Mouse (Mus musculus) forebrain, embryonic 15.5 days (tissue): ENCODE results near the gene Amot. TPM values are rescaled to one million over a fixed set of nuclear protein-coding genes. Genes with fewer than 3 reads are reported as not detected.

Experiments used
- ATAC-seq: fragments of 200-750 bp; cut with Nextera tagmentation; replicated peaks from 2 replicates; pipeline ENCODE4 v1.8.0; 2017; ENCODE audit warnings: mild to moderate bottlenecking, moderate TSS enrichment, moderate library complexity
- H3K27ac ChIP-seq: fragments of 300-500 bp; sonication (generic); replicated peaks from 2 replicates; pipeline ENCODE4 v1.5.1; 2015; ENCODE audit warnings: mild to moderate bottlenecking, inconsistent platforms
- H3K27me3 ChIP-seq: fragments of 300-500 bp; sonication (generic); 2 replicates; pipeline ENCODE4 v1.6.1; 2015; ENCODE audit warnings: inconsistent platforms
- H3K36me3 ChIP-seq: fragments of 300-500 bp; sonication (generic); 2 replicates; pipeline ENCODE4 v1.6.1; 2015; ENCODE audit warnings: mild to moderate bottlenecking, inconsistent platforms
- H3K4me1 ChIP-seq: fragments of 300-500 bp; sonication (generic); 2 replicates; pipeline ENCODE4 v1.6.1; 2015; ENCODE audit warnings: inconsistent platforms
- H3K4me2 ChIP-seq: fragments of 300-500 bp; sonication (generic); replicated peaks from 2 replicates; pipeline ENCODE4 v1.6.1; 2015; ENCODE audit warnings: mild to moderate bottlenecking, inconsistent platforms
- H3K4me3 ChIP-seq: fragments of 300-500 bp; sonication (generic); 2 replicates; pipeline ENCODE4 v1.5.1; 2015; ENCODE audit warnings: mild to moderate bottlenecking, inconsistent platforms
- H3K9ac ChIP-seq: fragments of 300-500 bp; sonication (generic); replicated peaks from 2 replicates; pipeline ENCODE4 v1.6.1; 2015; ENCODE audit warnings: mild to moderate bottlenecking, inconsistent platforms
- H3K9me3 ChIP-seq: fragments of 300-500 bp; sonication (generic); 2 replicates; pipeline ENCODE4 v1.6.1; 2016; ENCODE audit warnings: inconsistent platforms
- WGBS: fragments of 180-500 bp; shearing (Covaris S2); methylation state at CpG from one replicate; pipeline ENCODE4 v1.1.7; 2015; ENCODE audit warnings: mixed read lengths; 5-methylcytosine and 5-hydroxymethylcytosine counted together
- polyA plus RNA-seq: library from polyadenylated mRNA; unstranded; fragments of >200 nt; fragmentation: Nextera tagmentation; extraction: Ambion mirVana; gene quantifications from 2 replicates; pipeline ENCODE4 v1.2.1, GENCODE M21; 2015

The Amot gene
- polyA plus RNA-seq, 1 experiment from 2014 or later = 8.4 TPM

DNA sequence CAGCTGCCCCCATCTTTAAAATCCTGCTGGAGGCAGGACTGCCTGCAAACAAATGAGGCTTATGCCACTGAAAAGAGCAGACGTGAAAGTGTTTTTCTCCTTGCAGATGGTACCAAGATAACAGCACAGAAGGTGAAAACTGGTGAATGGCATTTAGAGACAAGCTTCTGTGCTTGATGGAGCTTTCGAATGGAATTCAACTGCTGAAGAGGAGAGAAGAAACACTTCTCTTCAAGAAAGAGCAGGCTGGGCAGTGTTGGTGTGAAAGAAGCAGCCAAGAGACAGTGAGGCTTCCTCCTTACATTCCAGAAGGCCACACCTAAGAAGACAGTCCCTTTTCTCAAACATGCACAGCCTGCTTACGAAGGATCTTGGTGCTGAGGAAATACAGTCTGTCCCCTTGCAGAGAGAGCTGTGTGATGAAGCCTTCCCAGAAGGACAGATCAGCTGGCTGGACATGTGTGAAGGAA, 27.2 kb downstream of the Amot start:
- H3K27ac ChIP-seq = peak overlapping the region; percentile 80
- ATAC-seq = peak; percentile 85
- 53% methylated on average over 3 of the region's 3 CpGs for WGBS

DNA sequence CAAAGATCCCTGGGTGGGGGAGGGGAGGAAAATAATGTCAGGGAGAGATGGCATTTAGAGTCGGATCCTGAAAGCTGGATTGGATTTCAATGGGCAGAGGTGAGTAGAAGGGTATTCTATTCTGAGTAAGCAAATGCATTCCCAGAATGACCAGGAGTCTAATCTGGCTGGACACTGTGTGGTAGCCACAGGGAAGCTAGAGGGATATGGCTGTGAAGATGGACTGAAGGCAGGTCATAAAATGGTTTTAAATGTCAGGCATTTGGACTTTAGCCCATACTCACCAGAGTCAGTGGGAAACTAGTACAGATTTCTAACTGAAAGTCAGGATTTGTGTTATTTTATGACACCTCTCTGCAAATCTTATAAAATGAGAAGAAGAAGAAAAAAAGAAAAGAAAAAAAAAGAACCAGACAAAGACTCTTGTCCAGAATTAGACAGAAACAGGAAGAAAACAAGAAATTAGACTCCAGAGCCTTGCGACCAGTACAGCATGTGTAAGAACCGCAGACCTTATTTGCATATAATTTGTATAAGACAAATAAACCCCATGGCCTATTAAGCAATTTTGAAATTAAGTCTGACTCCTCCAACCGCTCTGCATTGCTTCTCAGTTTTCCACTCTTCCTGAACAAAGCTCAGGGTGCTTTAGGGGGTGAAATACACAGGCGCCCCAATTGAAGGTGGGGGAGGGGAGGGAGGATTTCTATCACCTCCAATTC, 27.8 kb downstream of the Amot start:
- H3K27ac ChIP-seq = peak overlapping the region; percentile 80
- no peak overlapping the region for H3K9ac ChIP-seq
- no peak overlapping the region for H3K4me2 ChIP-seq
- peaks cover 10% of the 10 kb centered on the region; the same call in 1 of the 2 replicates for H3K4me1 ChIP-seq
- H3K4me3 ChIP-seq = no peak overlapping the region
- WGBS = 35% methylated on average over 5 of the region's 5 CpGs
- peak; percentile 72 for ATAC-seq
- no peaks in the 10 kb centered on the region for H3K27me3 ChIP-seq
- H3K9me3 ChIP-seq = no peaks in the 10 kb centered on the region
- H3K36me3 ChIP-seq = no peaks in the 10 kb centered on the region

More for the DNA sequence above, 27.2 kb downstream of the Amot start:
- Histone ChIP-seq H3K4me1 (peaks cover 10% of the 10 kb centered on the region; the same call in 1 of the 2 replicates), H3K36me3 (no peaks in the 10 kb centered on the region), H3K27me3 (no peaks in the 10 kb centered on the region), H3K9me3 (no peaks in the 10 kb centered on the region), H3K9ac (no peak overlapping the region), H3K4me3 (no peak overlapping the region), H3K4me2 (no peak overlapping the region)

DNA sequence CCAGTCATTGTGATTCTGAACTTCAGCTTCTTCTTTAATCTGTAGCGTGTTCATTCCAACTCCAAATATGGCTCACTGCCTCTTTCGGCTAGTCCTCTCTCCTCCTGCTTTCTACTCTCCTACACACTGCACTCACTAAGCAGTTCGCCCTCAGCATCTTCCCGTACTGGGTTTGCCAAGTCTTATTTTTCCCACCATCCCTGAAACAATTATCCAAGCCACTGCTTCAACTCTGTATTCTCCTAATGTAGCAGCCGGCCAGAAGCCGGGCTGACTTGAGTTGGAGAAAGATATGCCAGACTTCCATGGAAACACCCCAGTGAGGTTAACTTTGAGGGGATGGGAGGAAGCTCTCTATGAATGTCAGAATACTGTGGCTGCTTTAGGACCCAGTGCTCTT, 36.7 kb downstream of the Amot start:
- H3K4me2 ChIP-seq = no peak overlapping the region
- no peak overlapping the region for H3K4me3 ChIP-seq
- ATAC-seq = no peak
- no peak overlapping the region for H3K27ac ChIP-seq
- H3K4me1 ChIP-seq = no peaks in the 10 kb centered on the region
- no peaks in the 10 kb centered on the region for H3K27me3 ChIP-seq
- no peak overlapping the region for H3K9ac ChIP-seq
- H3K9me3 ChIP-seq = no peaks in the 10 kb centered on the region
- H3K36me3 ChIP-seq = no peaks in the 10 kb centered on the region
- 90% methylated on average over 6 of the region's 6 CpGs for WGBS

DNA sequence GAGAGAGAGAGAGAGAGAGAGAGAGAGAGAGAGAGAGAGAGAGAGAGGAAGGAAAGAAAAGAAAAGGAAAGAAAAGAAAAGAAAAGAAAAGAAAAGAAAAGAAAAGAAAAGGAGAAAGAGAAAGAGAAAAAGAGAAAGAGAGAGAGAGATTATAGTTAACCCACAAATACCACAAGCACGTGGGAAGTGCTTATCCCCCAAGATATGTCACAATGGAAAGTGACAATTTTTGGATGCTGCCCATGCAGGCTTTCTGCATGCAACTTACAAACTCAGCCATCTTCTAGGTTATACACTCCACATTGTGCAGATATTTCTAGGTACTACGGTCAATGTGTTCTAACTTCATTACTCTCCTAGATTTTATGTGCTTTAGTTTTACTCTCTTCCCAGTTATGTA, 41.5 kb downstream of the Amot start:
- Histone ChIP-seq H3K9me3 (no peaks in the 10 kb centered on the region), H3K9ac (no peak overlapping the region), H3K4me1 (no peaks in the 10 kb centered on the region), H3K4me3 (no peak overlapping the region), H3K4me2 (no peak overlapping the region), H3K27me3 (no peaks in the 10 kb centered on the region), H3K36me3 (no peaks in the 10 kb centered on the region), H3K27ac (no peak overlapping the region)
- ATAC-seq = no peak
- 76% methylated on average over 2 of the region's 2 CpGs for WGBS

DNA sequence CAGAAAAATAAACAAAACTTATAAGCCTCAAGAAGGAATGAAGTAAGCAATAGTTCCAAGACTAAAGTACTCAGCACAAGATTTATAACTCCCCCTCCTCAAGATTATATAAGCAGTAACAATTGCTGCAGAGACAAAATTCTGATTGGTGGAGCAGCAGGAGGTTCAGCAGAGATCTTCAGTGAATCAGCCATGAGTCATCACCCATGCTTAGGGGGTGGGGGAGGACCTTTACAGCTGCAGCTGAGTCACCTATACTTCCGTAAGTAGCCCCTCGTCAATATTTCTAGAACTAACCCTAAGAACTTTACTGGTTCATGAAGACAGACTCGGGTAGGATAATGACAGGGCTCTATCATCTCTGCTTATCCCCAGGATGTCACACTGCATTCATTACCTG, 43.6 kb downstream of the Amot start:
- Histone ChIP-seq H3K4me1 (no peaks in the 10 kb centered on the region), H3K4me3 (no peak overlapping the region), H3K36me3 (no peaks in the 10 kb centered on the region), H3K9me3 (no peaks in the 10 kb centered on the region), H3K4me2 (no peak overlapping the region), H3K9ac (no peak overlapping the region), H3K27me3 (no peaks in the 10 kb centered on the region), H3K27ac (no peak overlapping the region)
- ATAC-seq = no peak
- 88% methylated on average over 3 of the region's 3 CpGs for WGBS

DNA sequence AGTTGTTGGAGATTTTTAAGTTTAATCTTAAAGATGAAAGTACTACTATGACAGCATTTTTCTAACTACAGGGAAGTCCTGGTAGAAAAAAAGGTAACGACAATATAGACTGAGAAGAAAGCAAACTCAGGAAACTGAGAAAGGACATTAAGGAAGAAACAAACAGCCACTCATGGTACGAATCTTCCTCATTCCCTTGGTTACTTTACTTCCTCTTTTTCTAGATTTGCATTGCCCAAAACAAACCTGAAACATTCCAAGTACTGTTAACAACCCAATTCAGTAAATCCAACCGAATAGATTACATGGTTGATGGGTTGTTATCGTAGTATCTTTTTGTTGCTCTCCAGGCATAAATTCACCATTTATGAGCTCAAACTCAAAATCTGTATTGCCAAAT, 48.7 kb downstream of the Amot start:
- Histone ChIP-seq H3K4me3 (no peak overlapping the region), H3K4me2 (no peak overlapping the region), H3K9ac (no peak overlapping the region), H3K27me3 (no peaks in the 10 kb centered on the region), H3K4me1 (no peaks in the 10 kb centered on the region), H3K9me3 (no peaks in the 10 kb centered on the region), H3K27ac (no peak overlapping the region), H3K36me3 (no peaks in the 10 kb centered on the region)
- 86% methylated on average over 4 of the region's 4 CpGs for WGBS
- no peak for ATAC-seq

DNA sequence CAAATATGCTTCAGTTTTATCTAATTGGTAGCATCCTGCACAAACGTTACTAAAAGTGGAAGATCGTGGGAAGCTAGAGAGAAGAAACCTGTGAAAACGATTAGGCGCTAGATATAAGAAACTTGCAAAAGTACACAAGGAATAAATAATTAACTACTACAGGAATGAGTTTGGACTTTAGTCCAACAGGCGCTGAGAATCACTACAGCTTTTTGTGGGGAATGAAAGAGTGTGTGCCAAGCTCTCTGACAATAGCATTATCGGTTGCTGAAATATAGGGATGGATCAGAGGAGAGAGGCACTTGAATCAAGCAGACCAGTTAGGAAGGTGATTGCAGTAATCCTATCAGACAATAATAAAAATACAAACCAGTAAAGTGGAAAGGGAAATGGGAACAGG, 49.4 kb downstream of the Amot start:
- no peak overlapping the region for H3K4me3 ChIP-seq
- WGBS = 86% methylated on average over 6 of the region's 6 CpGs
- no peak overlapping the region for H3K9ac ChIP-seq
- ATAC-seq = no peak
- H3K9me3 ChIP-seq = no peaks in the 10 kb centered on the region
- no peak overlapping the region for H3K27ac ChIP-seq
- no peaks in the 10 kb centered on the region for H3K27me3 ChIP-seq
- H3K36me3 ChIP-seq = no peaks in the 10 kb centered on the region
- H3K4me2 ChIP-seq = no peak overlapping the region
- no peaks in the 10 kb centered on the region for H3K4me1 ChIP-seq

DNA sequence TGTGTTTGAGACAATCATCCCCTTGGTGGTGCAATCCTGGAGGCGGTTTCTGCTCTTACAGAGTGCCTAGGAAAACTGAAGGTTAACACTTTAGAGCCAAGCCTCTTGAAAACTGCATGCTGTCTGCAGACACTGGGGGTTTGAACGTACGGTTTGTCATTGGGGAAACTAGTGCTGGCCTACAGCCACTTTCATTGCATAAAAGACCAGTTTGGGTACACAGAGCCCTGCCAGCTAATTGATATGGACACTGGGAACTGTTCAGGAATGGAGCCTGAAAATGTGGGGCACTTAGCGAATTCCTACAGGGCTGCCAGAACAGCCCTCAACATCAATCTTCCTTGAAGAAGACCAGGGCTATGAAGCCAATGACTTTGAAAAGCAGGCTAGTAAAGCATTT, 50.2 kb downstream of the Amot start:
- 63% methylated on average over 4 of the region's 4 CpGs for WGBS
- Histone ChIP-seq H3K27ac (no peak overlapping the region), H3K4me2 (no peak overlapping the region), H3K9me3 (no peaks in the 10 kb centered on the region), H3K4me3 (no peak overlapping the region), H3K27me3 (no peaks in the 10 kb centered on the region), H3K36me3 (no peaks in the 10 kb centered on the region), H3K4me1 (no peaks in the 10 kb centered on the region), H3K9ac (no peak overlapping the region)
- ATAC-seq = 0 out of 2 replicates have a peak, but pooled peaks have one; percentile 19

DNA sequence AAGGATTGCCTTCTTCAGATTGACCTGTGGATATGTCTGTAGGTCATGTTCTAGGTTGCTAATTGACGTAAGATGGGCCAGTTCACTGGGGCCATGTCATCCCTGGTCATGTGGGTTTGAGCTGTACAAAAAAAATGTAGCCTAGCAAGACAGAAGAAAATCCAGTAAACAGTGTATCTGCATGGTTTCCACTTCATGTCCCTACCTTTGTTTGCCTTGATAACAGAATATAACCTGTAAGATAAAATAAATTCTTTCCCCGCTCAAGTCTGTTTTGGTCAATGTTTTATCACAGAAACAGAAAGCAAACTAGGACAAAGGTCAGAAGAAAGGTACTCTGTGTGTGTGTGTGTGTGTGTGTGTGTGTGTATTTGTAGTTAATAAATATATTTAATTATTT, 63.5 kb downstream of the Amot start:
- H3K4me1 ChIP-seq = no peaks in the 10 kb centered on the region
- H3K9me3 ChIP-seq = no peaks in the 10 kb centered on the region
- WGBS = 97% methylated on average over 2 of the region's 2 CpGs
- H3K36me3 ChIP-seq = no peaks in the 10 kb centered on the region
- no peaks in the 10 kb centered on the region for H3K27me3 ChIP-seq
- H3K27ac ChIP-seq = no peak overlapping the region
- H3K9ac ChIP-seq = no peak overlapping the region
- H3K4me2 ChIP-seq = no peak overlapping the region
- no peak overlapping the region for H3K4me3 ChIP-seq
- ATAC-seq = no peak

DNA sequence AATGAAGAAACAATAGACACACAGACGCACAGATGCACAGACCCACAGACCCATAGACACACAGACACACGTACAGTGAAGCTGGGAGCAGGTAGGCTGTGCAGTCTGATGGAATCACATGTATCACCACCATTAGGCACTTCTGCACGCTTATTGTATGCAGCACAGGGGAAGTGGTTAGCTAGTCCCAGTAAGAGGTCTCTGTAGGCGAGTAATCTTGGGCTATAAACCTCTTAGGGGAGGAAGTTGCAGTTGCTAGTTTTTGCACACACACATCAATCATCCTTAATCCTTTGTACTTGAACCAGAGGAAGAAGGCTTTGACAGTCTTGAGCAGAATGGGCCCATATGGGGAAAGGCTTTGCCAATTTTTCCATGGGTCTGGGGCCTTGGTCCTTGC, 71.3 kb downstream of the Amot start:
- Histone ChIP-seq H3K4me1 (no peaks in the 10 kb centered on the region), H3K9ac (no peak overlapping the region), H3K9me3 (no peaks in the 10 kb centered on the region), H3K27me3 (no peaks in the 10 kb centered on the region), H3K27ac (no peak overlapping the region), H3K4me3 (no peak overlapping the region), H3K4me2 (no peak overlapping the region), H3K36me3 (no peaks in the 10 kb centered on the region)
- ATAC-seq = no peak
- WGBS = 77% methylated on average over 4 of the region's 4 CpGs

DNA sequence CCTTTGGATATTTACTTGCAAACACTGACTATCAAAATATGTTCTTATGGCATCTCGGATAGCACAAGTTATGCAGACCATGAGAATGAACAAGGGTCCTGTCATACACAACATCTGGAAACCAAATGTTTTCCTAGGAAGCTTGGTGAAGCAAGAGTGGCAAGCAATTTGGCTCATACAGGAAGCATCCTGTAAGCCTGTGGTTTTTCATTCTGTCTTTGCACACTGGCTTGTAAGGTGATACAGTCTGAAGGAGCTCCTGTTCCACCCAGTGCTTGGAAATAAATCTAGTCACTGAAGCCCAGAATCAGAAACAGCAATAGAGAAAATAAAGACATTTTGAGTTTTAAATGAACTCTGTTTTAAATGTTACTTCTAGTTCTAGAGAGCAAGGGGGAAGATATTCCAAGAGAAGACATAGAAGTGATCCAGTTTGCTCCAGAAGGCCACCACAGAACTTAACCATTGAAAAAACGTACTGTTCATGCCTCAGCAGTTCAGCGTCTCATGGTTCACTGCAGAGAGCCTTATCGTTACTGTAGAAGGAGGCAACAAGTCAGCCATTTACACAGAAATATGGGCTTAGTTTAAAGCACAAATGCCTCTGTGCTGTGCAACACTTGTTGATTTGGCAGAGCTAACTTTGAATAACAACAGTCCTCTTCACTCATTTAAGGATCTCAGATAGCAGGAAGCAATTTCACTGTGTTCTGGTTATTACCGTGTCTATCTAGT, 74.0 kb downstream of the Amot start:
- no peaks in the 10 kb centered on the region for H3K9me3 ChIP-seq

DNA sequence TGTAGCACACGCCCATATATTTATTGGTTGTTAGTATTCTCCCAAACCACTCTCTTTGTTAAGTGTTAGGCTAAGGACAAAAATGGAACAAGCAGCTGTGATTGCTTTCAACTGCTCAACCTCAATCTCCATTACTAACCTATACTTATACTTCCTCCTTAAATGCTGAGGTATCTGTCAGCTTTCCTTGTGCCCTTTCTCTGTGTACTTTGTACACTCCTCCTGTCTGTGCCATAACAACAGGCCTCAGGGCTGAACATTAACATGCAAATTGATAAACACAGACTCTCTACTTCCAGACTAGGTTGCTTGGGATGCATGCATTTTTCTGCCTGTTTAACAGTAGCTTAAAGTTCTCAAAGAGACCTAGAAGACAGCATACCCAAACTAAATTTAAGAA, 76.2 kb downstream of the Amot start:
- Histone ChIP-seq H3K4me3 (no peak overlapping the region), H3K4me2 (no peak overlapping the region), H3K4me1 (no peaks in the 10 kb centered on the region), H3K27me3 (no peaks in the 10 kb centered on the region), H3K9me3 (no peaks in the 10 kb centered on the region), H3K9ac (no peak overlapping the region), H3K36me3 (no peaks in the 10 kb centered on the region), H3K27ac (no peak overlapping the region)
- 87% methylated on average over 1 of the region's 1 CpGs for WGBS
- no peak for ATAC-seq

More for the DNA sequence above, 74.0 kb downstream of the Amot start:
- H3K4me3 ChIP-seq = no peak overlapping the region
- ATAC-seq = no peak
- no peaks in the 10 kb centered on the region for H3K4me1 ChIP-seq
- H3K4me2 ChIP-seq = no peak overlapping the region
- H3K9ac ChIP-seq = no peak overlapping the region
- WGBS = 79% methylated on average over 5 of the region's 5 CpGs
- no peaks in the 10 kb centered on the region for H3K27me3 ChIP-seq
- H3K36me3 ChIP-seq = no peaks in the 10 kb centered on the region
- no peak overlapping the region for H3K27ac ChIP-seq
